Mouse (Mus musculus) hindbrain, postnatal 0 days (tissue): ENCODE data around the gene Morc2b. TPM values are rescaled to one million over a fixed set of nuclear protein-coding genes. Genes with fewer than 3 reads are reported as not detected.
A peak's percentile ranks its signal among the peaks of the same experiment; 100 is the strongest.

Source experiments
- ATAC-seq: fragments of 200-750 bp; cut with Nextera tagmentation; 2 replicates; pipeline ENCODE4 v1.8.0; 2017; ENCODE audit warnings: mild to moderate bottlenecking, moderate TSS enrichment, moderate library complexity
- DNase-seq: peaks from one replicate; pipeline ENCODE4 v3.0.0-alpha.2; 2015; ENCODE audit warnings: low spot score
- H3K27ac ChIP-seq: fragments of 300-500 bp; sonication (generic); 2 replicates; pipeline ENCODE4 v1.5.1; 2014; ENCODE audit warnings: mild to moderate bottlenecking
- H3K27me3 ChIP-seq: fragments of 300-500 bp; sonication (generic); 2 replicates; pipeline ENCODE4 v1.6.1; 2014; ENCODE audit warnings: low read length, mixed read lengths; ENCODE audit not compliant: insufficient read depth
- H3K36me3 ChIP-seq: fragments of 300-500 bp; sonication (generic); 2 replicates; pipeline ENCODE4 v1.6.1; 2014; ENCODE audit warnings: low read length, mixed read lengths; ENCODE audit not compliant: insufficient read depth
- H3K4me1 ChIP-seq: fragments of 300-500 bp; sonication (generic); 2 replicates; pipeline ENCODE4 v1.6.1; 2014; ENCODE audit warnings: antibody characterized with exemption, low read length, mixed read lengths; ENCODE audit not compliant: insufficient read depth
- H3K4me2 ChIP-seq: fragments of 300-500 bp; sonication (generic); 2 replicates; pipeline ENCODE4 v1.6.1; 2014; ENCODE audit warnings: low read depth, mild to moderate bottlenecking, low read length, moderate library complexity, mixed read lengths
- H3K4me3 ChIP-seq: fragments of 300-500 bp; sonication (generic); 2 replicates; pipeline ENCODE4 v1.5.1; 2014; ENCODE audit warnings: low read length
- H3K9ac ChIP-seq: fragments of 300-500 bp; sonication (generic); replicated peaks from 2 replicates; pipeline ENCODE4 v1.6.1; 2014; ENCODE audit warnings: mild to moderate bottlenecking, low read length, moderate library complexity, mixed read lengths
- H3K9me3 ChIP-seq: fragments of 300-500 bp; sonication (generic); 2 replicates; pipeline ENCODE4 v1.6.1; 2016; ENCODE audit warnings: low read length, mixed read lengths
- CTCF ChIP-seq: IDR thresholded peaks from 2 replicates; pipeline ENCODE4 v1.5.1; 2016; ENCODE audit warnings: antibody characterized with exemption, control low read depth, low read depth
- WGBS: fragments of 180-500 bp; shearing (Covaris S2); extraction: QIAGEN DNeasy Blood & Tissue Kit; methylation state at CpG from one replicate; pipeline ENCODE4 v1.1.7; 2014; 5-methylcytosine and 5-hydroxymethylcytosine counted together
- polyA plus RNA-seq: library from polyadenylated mRNA; unstranded; fragments of >200 nt; fragmentation: Nextera tagmentation; extraction: Ambion mirVana; gene quantifications from 2 replicates; pipeline ENCODE4 v1.2.1, GENCODE M21; 2015
- total RNA-seq: library from RNA; depleted of rRNA; stranded (reverse); fragments of >200 nt; gene quantifications from 2 replicates; pipeline ENCODE4 v1.2.3, GENCODE M21; 2014; rRNA removed

Gene Morc2b
- total and polyA plus RNA-seq, 2 experiments from 2014 or later, result 0.05 to 0.54 TPM

DNA sequence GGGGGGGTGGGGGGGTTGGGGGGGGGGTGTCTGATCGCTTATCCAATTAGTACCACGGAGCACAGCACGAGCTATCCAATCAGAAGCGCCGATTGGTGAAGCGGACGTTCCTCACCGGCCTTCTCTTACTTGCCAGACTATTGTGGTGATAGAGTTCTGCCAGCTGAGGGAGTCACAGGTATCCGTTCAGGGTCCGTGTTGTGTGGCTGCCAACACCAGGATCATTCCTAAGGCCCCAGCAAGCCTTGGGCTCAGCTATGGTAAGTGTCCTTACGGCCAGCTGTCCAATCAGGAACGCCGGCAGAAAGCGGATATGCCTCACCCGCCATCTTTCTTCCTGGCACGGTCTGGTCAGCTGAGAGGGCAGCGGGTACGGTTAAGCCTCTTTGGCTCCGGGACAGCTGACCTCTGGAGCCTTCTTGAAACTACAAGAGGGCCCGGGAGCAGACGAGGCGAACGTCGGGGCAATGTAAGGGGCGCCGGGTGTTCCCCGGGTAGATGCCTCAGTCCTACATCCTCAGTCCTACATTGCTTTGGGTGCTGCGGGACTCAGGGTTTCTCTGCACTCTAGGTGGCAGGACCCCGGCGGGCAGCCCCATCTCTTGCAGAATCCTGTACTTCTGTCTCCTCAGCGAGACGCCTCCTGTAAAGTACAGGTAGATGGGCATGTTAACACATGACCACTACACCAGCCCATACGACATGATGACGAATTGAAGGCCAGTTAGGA is 50.1 kb downstream of the Morc2b start, which contains the start of gene Zfp563:
TSS of gene Zfp563 (plus strand) at position 91 of the 730 bp plus-strand sequence.
- H3K4me3 ChIP-seq, result peak within 1 kb of the TSS; percentile 53
- no peaks in the 10 kb centered on the region for H3K9me3 ChIP-seq
- H3K36me3 ChIP-seq, result no peaks in the 10 kb centered on the region
- peak within 1 kb of the TSS; percentile 59 for H3K9ac ChIP-seq
- ATAC-seq (peak; percentile 94), DNase-seq (peak; percentile 94)
- WGBS, result 4% methylated on average over 34 of the region's 34 CpGs
- H3K27ac ChIP-seq, result peak within 1 kb of the TSS; percentile 86
- peak within 1 kb of the TSS; percentile 67 for H3K4me2 ChIP-seq
- no peak for TF ChIP-seq CTCF
- no peaks in the 10 kb centered on the region for H3K27me3 ChIP-seq
- H3K4me1 ChIP-seq, result 0 out of 2 replicates have a peak, but pooled peaks cover 4% of the 10 kb centered on the region

DNA sequence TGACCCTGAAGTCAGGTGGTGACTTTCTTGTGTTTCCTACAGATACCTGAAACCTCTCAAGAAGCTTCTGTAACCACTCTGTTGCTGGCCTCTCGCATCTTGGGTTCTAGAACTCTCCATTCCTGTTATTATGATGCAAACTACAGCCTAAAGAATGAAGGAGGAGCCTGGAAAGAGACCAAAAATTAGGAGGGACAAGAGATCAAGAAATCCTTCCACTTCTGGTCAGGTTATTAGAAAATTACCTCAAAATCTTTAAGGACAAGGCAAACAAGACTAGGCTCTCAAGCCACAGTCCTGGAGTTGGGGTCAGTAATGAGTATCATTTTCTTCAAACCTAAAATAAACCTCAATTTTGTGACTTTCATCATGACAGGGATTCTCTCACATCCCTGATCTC is 71.5 kb downstream of the Morc2b start, which contains the start of gene 4921501E09Rik:
TSS of gene 4921501E09Rik (minus strand) at position 101 of the 400 bp plus-strand sequence.
- WGBS, result 58% methylated on average over 1 of the region's 1 CpGs
- H3K9ac ChIP-seq, result no peak within 1 kb of the TSS

More for the DNA sequence above, 71.5 kb downstream of the Morc2b start, which contains the start of gene 4921501E09Rik:
- no peak within 1 kb of the TSS for H3K4me2 ChIP-seq
- ATAC-seq (no peak), DNase-seq (no peak)
- no peak within 1 kb of the TSS for H3K4me3 ChIP-seq
- H3K9me3 ChIP-seq, result no peaks in the 10 kb centered on the region
- TF ChIP-seq CTCF, result no peak
- H3K27ac ChIP-seq, result no peak within 1 kb of the TSS
- H3K27me3 ChIP-seq, result no peaks in the 10 kb centered on the region
- no peaks in the 10 kb centered on the region for H3K4me1 ChIP-seq
- no peaks in the 10 kb centered on the region for H3K36me3 ChIP-seq

Other genes starting within 250 kb of the Morc2b start
- gene Zfp870, start 248.0 kb downstream of the Morc2b start, total RNA-seq, result 5.9 and 6.4 TPM in 2 replicates
- gene Zfp870, start 248.0 kb downstream of the Morc2b start, polyA plus RNA-seq, result 4.8 and 5.0 TPM in 2 replicates
- gene Cyp4f14, start 222.3 kb downstream of the Morc2b start, total RNA-seq, result 0.78 and 1.3 TPM in 2 replicates
- gene Cyp4f14, start 222.3 kb downstream of the Morc2b start, polyA plus RNA-seq, result 0.64 and 0.88 TPM in 2 replicates
- 9.3 and 15.2 TPM in 2 replicates for gene Cyp4f13, start 192.3 kb downstream of the Morc2b start, total RNA-seq
- 11.1 and 16.0 TPM in 2 replicates for gene Cyp4f13, start 192.3 kb downstream of the Morc2b start, polyA plus RNA-seq
- gene Zfp472, start 173.9 kb downstream of the Morc2b start, total RNA-seq, result 3.8 and 5.9 TPM in 2 replicates
- 6.4 and 6.5 TPM in 2 replicates for gene Zfp472, start 173.9 kb downstream of the Morc2b start, polyA plus RNA-seq
- gene Zfp952, start 146.6 kb downstream of the Morc2b start, total RNA-seq, result 8.7 and 9.9 TPM in 2 replicates
- gene Zfp952, start 146.6 kb downstream of the Morc2b start, polyA plus RNA-seq, result 10.8 and 11.7 TPM in 2 replicates
- gene Zfp763, start 106.3 kb downstream of the Morc2b start, total RNA-seq, result 10.8 and 12.7 TPM in 2 replicates
- 15.3 and 16.7 TPM in 2 replicates for gene Zfp763, start 106.3 kb downstream of the Morc2b start, polyA plus RNA-seq
- not detected in 2 replicates for gene 4921501E09Rik, start 71.6 kb downstream of the Morc2b start, total RNA-seq
- not detected in 2 replicates for gene 4921501E09Rik, start 71.6 kb downstream of the Morc2b start, polyA plus RNA-seq
- 9.7 and 11.6 TPM in 2 replicates for gene Zfp563, start 50.4 kb downstream of the Morc2b start, total RNA-seq
- 10.3 and 11.8 TPM in 2 replicates for gene Zfp563, start 50.4 kb downstream of the Morc2b start, polyA plus RNA-seq
- gene Olfr55, start 28.8 kb upstream of the Morc2b start, total RNA-seq, result not detected in 2 replicates
- gene Olfr55, start 28.8 kb upstream of the Morc2b start, polyA plus RNA-seq, result not detected in 2 replicates
- gene Olfr239, start 51.6 kb upstream of the Morc2b start, total RNA-seq, result not detected in 2 replicates
- gene Olfr239, start 51.6 kb upstream of the Morc2b start, polyA plus RNA-seq, result not detected in 2 replicates
- 0.21 and 1.2 TPM in 2 replicates for gene Olfr1564, start 82.0 kb upstream of the Morc2b start, total RNA-seq
- not detected in 2 replicates for gene Olfr1564, start 82.0 kb upstream of the Morc2b start, polyA plus RNA-seq
- gene Zfp955a, start 115.5 kb upstream of the Morc2b start, total RNA-seq, result 13.4 and 14.2 TPM in 2 replicates
- 17.1 and 18.5 TPM in 2 replicates for gene Zfp955a, start 115.5 kb upstream of the Morc2b start, polyA plus RNA-seq
- not detected in 2 replicates for gene Olfr63, start 125.0 kb upstream of the Morc2b start, total RNA-seq
- 0.03 TPM in 1 of 2 replicates, not detected in the other for gene Olfr63, start 125.0 kb upstream of the Morc2b start, polyA plus RNA-seq
- 12.6 and 16.9 TPM in 2 replicates for gene Zfp955b, start 149.9 kb upstream of the Morc2b start, total RNA-seq
- 14.3 and 14.9 TPM in 2 replicates for gene Zfp955b, start 149.9 kb upstream of the Morc2b start, polyA plus RNA-seq
- 14.1 and 19.3 TPM in 2 replicates for gene Zfp81, start 219.2 kb upstream of the Morc2b start, total RNA-seq
- gene Zfp81, start 219.2 kb upstream of the Morc2b start, polyA plus RNA-seq, result 14.1 and 14.5 TPM in 2 replicates